Mouse (Mus musculus): ENCODE results near the gene Mark4. TPM values are rescaled to one million over a fixed set of nuclear protein-coding genes. Genes with fewer than 3 reads are reported as not detected.
A peak's percentile ranks its signal among the peaks of the same experiment; 100 is the strongest.

Gene Mark4
- total RNA-seq, 2 experiments from 2014 or later, result 118 to 119 TPM

DNA sequence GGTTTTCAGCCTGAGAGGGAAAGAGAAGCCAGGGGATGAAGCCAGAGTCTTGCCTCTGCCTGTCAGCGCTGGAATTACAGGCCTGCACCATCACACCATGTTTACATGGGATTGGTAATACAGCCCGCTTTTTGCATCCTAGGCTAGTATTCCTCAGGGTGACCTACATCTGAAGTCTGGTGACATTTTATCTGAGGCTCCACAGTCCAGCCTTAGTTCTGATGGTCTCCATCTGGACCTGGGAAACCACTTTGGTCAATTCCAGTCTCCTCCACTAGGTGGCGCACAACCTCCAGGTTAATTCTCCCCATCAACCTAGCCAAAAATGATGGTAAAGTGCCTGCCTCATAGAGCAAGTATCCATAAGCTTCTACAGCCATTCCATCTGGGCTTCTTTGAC is 15.3 kb downstream of the Mark4 start:
- intact Hi-C loops (cut with DNase I), result no loop called here
- peak; percentile 82 for DNase-seq

DNA sequence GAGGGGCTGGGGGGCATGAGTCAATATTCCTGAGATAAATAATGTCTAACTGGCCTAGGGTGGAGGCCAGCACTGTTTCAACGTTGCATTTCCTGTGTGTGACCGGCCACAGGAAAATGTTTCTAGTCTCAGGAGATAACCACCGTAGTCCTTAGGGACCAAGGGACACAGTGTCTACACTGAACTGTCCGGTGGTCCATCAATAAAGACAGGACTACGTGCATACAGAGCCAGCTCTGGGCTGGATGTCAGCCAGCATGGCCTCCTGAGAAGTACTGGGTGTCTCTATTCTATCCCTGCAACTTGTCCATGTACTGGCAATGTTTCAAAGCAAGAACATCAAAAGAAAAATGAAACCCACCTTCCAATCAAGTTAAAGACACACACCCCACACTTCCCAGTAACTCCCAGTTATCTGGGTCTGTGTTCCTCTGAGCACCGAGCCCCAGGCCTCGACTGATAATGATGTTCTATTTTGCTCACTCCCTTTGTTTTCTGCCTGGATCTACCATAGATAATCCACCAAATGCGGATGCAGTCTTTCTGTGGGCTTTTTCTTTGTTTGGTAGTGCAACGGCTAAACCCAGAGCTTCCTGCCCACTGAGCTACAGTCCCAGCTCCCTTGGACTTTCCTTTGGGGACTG is 17.1 kb downstream of the Mark4 start:
- no peak for DNase-seq
- intact Hi-C loops (cut with DNase I), result no loop called here

DNA sequence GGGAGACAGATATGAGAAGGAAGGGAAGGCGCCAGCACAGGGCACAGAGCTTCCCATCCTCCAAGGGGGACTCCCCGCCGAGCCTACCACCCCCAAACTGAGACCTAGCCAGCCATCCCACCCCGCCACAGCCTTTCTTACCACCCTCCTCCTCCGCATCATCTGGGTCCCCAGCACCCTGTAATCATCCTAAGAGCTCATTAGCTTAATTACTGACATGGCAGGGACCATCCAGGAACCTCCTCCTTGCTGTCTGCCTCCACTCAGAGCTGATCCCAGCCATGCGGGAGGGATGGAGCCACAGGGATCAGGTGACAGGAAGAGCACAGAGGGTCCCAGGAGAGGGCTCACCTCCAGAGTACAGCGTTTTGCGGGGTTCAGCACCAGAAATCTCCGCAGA is 21.6 kb downstream of the Mark4 start:
- no peak for DNase-seq
- intact Hi-C loops (cut with DNase I), result no loop called here

- no peak for DNase-seq
- intact Hi-C loops (cut with DNase I), result no loop called here
Measured at GRCm38 (mm10) chr7:19436276-19436675, 22.3 kb downstream of the Mark4 start.

DNA sequence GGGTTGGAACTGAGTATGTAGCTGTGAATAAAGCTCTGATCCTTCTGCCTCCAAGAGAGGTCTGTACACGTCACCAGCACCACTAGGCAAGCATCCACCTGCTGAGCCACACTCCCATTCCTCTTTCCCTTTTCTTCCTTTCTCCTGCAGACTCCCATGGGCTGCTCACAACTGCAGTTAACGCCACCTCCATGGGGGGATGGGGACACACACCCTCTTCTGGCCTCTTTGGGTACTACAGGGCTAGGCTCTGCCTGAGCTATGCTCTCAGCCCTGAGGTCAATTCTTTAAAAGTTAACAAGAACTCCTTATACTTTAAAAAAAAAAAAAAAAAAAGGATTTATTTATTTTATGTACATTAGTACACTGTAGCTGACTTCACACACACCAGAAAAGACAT is 26.1 kb downstream of the Mark4 start:
- no peak for DNase-seq
- intact Hi-C loops (cut with DNase I), result no loop called here

DNA sequence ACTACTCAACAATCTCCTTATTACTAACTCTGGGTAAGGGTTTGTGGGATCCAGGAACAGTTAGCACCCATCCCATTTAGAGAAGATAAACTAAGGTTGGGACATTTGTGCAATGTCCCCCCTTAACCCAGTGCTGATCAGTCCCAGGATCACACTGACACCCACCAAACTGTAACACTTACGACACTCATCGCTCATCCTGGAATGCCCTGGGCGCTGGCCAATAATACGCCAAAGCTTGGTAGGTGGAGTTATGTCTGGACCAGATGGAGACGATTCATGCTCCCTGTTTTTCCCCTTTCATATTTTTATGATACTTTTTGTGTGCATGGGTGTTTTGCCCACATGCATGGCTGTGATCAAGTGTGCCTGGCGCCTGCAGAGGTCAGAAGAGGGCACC is 28.2 kb downstream of the Mark4 start:
- no peak for DNase-seq
- intact Hi-C loops (cut with DNase I), result no loop called here

- intact Hi-C loops (cut with DNase I), result no loop called here
Measured at GRCm38 (mm10) chr7:19429726-19430125, 28.9 kb downstream of the Mark4 start.

GRCm38 (mm10) chr7:19427999-19428650 is 30.5 kb downstream of the Mark4 start:
- peak; percentile 38 for DNase-seq
- intact Hi-C loops (cut with DNase I), result no loop called here

More at GRCm38 (mm10) chr7:19429726-19430125, 28.9 kb downstream of the Mark4 start:
- peak; percentile 69 for DNase-seq

GRCm38 (mm10) chr7:19426888-19427287 is 31.7 kb downstream of the Mark4 start:
- DNase-seq, result no peak
- intact Hi-C loops (cut with DNase I), result no loop called here

GRCm38 (mm10) chr7:19426349-19426748 is 32.3 kb downstream of the Mark4 start:
- no peak for DNase-seq
- intact Hi-C loops (cut with DNase I), result no loop called here

DNA sequence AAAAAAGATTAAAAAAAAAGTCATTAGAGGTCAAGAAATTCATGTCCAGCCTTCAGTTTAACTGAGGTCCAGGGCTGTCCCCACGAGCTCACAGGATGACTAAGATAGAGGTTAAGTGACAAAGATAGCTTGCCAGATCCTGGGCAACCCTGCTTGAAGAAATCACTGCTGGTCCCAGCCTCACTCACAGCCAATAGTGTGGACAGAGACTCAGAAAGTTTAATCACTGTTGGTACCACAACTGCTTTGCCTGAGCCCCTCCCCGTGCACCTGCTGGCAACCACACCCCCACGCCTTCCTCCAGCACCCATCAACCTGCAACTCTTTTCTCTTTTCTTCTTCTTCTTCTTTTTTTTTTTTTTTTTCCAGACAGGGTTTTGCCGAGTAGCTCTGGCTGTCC is 34.6 kb downstream of the Mark4 start:
- no peak for DNase-seq
- intact Hi-C loops (cut with DNase I), result no loop called here

DNA sequence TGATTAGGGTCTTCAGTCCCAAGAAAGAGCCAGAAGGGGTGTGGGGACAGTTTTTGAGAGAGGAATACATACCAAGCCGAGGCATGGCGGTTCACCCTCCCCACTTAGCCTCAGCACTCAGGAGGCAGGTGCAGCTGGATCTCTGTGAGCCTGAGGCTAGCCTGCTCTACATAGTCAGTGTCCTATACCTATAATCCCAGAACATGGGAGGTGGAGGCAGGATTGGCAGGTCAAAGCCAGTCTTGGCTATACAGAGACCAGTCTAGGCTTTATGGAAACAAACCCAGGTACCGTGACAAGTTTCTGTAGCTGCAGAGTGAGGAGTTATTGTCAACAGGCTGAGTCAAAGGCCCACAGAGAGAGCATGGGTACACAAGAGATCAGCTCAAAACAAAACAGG is 35.5 kb downstream of the Mark4 start:
- no peak for DNase-seq
- intact Hi-C loops (cut with DNase I), result no loop called here

GRCm38 (mm10) chr7:19420821-19421636 is 37.6 kb downstream of the Mark4 start:
- DNase-seq, result peak; percentile 91
- intact Hi-C loops (cut with DNase I), result no loop called here

DNA sequence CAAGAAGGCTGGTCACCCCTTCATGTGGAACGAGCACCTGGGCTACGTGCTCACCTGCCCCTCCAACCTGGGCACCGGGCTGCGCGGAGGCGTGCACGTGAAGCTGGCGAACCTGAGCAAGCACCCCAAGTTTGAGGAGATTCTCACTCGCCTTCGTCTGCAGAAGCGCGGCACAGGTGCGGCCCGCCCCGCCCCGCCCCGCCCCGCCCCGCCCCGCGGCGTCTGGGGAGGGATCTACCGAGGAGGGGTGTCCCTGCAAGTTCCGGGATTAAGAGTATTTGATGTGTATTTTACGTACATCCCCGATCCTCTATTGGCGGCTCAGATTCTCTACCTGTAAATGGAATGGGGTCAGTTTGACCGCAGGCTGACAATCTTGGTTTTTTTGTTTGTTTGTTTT is 38.5 kb downstream of the Mark4 start:
- intact Hi-C loops (cut with DNase I), result no loop called here
- DNase-seq, result no peak

- DNase-seq, result no peak
- intact Hi-C loops (cut with DNase I), result no loop called here
Measured at GRCm38 (mm10) chr7:19416590-19416989, 42.0 kb downstream of the Mark4 start.

DNA sequence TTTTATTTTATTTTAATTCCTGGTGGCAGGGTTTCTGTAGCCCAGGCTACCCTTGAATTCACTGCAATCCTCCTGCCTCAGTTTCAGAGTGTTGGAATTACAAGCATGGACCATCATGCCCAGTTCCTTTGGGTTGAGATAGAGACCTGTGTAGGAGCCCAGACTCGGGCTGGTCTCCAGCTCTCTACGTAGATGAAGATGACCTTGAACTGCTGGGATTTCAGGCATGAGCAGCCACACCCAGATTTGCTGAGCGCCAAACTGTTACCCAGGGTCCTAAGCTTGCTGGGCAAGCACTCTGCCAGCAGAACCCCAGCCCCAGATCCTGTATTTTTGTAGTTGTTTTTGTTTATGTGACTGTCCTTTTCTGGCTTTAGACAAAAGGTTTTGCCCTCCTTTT is 45.1 kb downstream of the Mark4 start:
- DNase-seq, result no peak
- intact Hi-C loops (cut with DNase I), result no loop called here

- intact Hi-C loops (cut with DNase I), result no loop called here
- DNase-seq, result no peak
Measured at GRCm38 (mm10) chr7:19411783-19412182, 46.8 kb downstream of the Mark4 start.

- no peak for DNase-seq
- intact Hi-C loops (cut with DNase I), result no loop called here
Measured at GRCm38 (mm10) chr7:19410766-19411344, 47.8 kb downstream of the Mark4 start.

- no peak for DNase-seq
- intact Hi-C loops (cut with DNase I), result loop anchor here (10.0 kb wide), 1 partner anchor 295 kb away; no protein-coding TSS in a partner anchor
Measured at GRCm38 (mm10) chr7:19409753-19410152, 48.9 kb downstream of the Mark4 start.

DNA sequence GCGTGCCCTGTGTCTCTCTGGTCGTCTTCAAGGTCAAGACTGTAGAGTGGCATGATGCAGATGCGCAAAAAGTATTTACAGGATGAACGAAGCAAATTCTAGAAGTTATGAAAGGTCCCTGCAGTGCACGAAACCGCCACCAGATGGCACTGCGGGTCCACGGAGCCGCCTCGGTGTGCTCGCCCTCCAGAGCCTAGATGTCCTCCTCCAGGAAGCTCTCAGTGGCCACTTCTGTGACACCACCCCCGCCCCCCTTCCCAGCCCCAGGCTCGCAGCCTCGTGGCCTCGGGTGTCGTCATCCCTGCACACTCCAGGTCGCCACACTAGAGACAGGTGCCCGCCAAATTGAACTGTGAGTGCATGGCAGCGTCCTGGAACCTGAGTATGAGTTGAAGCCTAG is 53.2 kb downstream of the Mark4 start:
- intact Hi-C loops (cut with DNase I), result loop anchor here (10.0 kb wide), 1 partner anchor 299 kb away; no protein-coding TSS in a partner anchor
- DNase-seq, result peak; percentile 78

DNA sequence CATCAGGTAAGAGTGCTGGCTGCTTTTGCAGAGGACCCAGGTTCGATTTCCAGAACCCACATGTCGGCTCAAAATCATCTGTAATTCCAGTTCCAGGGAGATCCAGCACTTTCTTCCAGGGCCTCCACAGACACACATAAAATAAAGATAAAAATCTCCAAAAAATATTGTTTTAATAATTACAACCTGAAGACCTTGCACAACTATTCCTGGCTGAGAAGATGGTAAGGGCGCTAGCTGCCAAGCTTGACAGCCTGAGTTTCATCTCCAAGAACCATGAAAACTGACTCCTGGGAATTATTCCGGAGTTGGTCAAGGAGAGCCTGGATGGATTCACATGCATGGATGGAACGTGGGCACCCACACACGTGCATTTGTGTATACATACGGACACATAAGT is 54.1 kb downstream of the Mark4 start, which contains the start of gene Ckm:
Gene Ckm (plus strand): TSS at position 301 of the 400 bp plus-strand sequence.
- DNase-seq, result no peak
- intact Hi-C loops (cut with DNase I), result loop anchor here (10.0 kb wide), 1 partner anchor 300 kb away; no protein-coding TSS in a partner anchor

All from left cerebral cortex, postnatal 4 days (tissue).